Mouse (Mus musculus) ovary, adult 18-20 months (tissue): ENCODE measurements at regions not wholly inside any gene's neighbourhood (a gene's known extent, or its start where the extent isn't known, plus 50 kb on each side); places are given as distances from the start of the nearest gene placed in this dataset.

ENCODE experiments used
- DNase-seq: peaks from one replicate; pipeline ENCODE4 v3.0.0; 2022; ENCODE audit warnings: low spot score, mixed read lengths

- no peak for DNase-seq
Observed at GRCm38 (mm10) chr2:178660071-178660470, 229.7 kb downstream of the Cdh26 start.

- no peak for DNase-seq
Observed at GRCm38 (mm10) chr2:178662396-178662795, 232.1 kb downstream of the Cdh26 start.

- DNase-seq = no peak
Observed at GRCm38 (mm10) chr2:178664977-178665376, 234.6 kb downstream of the Cdh26 start.

GRCm38 (mm10) chr2:178668451-178668850, 238.1 kb downstream of the Cdh26 start:
- DNase-seq = no peak

- no peak for DNase-seq
Observed at GRCm38 (mm10) chr2:178670952-178671351, 240.6 kb downstream of the Cdh26 start.

GRCm38 (mm10) chr2:178673621-178674020, 243.3 kb downstream of the Cdh26 start:
- DNase-seq = peak; percentile 62

- DNase-seq = no peak
Observed at GRCm38 (mm10) chr2:178674621-178675020, 244.3 kb downstream of the Cdh26 start.

- DNase-seq = no peak
Observed at GRCm38 (mm10) chr2:178676970-178677369, 246.6 kb downstream of the Cdh26 start.

GRCm38 (mm10) chr2:178680368-178680767, 250.0 kb downstream of the Cdh26 start:
- peak; percentile 57 for DNase-seq

GRCm38 (mm10) chr2:178684026-178684958, 254.0 kb downstream of the Cdh26 start:
- no peak for DNase-seq

GRCm38 (mm10) chr2:178685211-178685610, 254.9 kb downstream of the Cdh26 start:
- no peak for DNase-seq

GRCm38 (mm10) chr2:178686167-178686601, 255.9 kb downstream of the Cdh26 start:
- no peak for DNase-seq

- no peak for DNase-seq
Observed at GRCm38 (mm10) chr2:178688586-178688985, 258.3 kb downstream of the Cdh26 start.

GRCm38 (mm10) chr2:178691190-178691864, 261.0 kb downstream of the Cdh26 start:
- peak; percentile 76 for DNase-seq

- no peak for DNase-seq
Observed at GRCm38 (mm10) chr2:178691865-178692228, 261.5 kb downstream of the Cdh26 start.

- no peak for DNase-seq
Observed at GRCm38 (mm10) chr2:178692231-178692630, 261.9 kb downstream of the Cdh26 start.

- DNase-seq = peak; percentile 69
Observed at GRCm38 (mm10) chr2:178698648-178699047, 268.3 kb downstream of the Cdh26 start.

- DNase-seq = no peak
Observed at GRCm38 (mm10) chr2:178700825-178701224, 270.5 kb downstream of the Cdh26 start.

GRCm38 (mm10) chr2:178704510-178704909, 274.2 kb downstream of the Cdh26 start:
- DNase-seq = no peak

GRCm38 (mm10) chr2:178708649-178709048, 278.3 kb downstream of the Cdh26 start:
- DNase-seq = no peak

GRCm38 (mm10) chr2:178709192-178709881, 279.0 kb downstream of the Cdh26 start:
- no peak for DNase-seq

GRCm38 (mm10) chr2:178710001-178710400, 279.7 kb downstream of the Cdh26 start:
- DNase-seq = no peak
